Mouse (Mus musculus): ENCODE measurements around the gene Sgo2b. TPM values are rescaled to one million over a fixed set of nuclear protein-coding genes. Genes with fewer than 3 reads are reported as not detected.
A peak's percentile ranks its signal among the peaks of the same experiment; 100 is the strongest.
"Not testable (repeated sequence)": the region's sequence is repeated elsewhere in the genome, so short reads cannot be mapped to it uniquely, and the experiment has no call there.

Gene Sgo2b
- not detected for total RNA-seq (2021)
- long read RNA-seq, experiment 1: 0 reads
- long read RNA-seq, experiment 2: 0 reads

DNA sequence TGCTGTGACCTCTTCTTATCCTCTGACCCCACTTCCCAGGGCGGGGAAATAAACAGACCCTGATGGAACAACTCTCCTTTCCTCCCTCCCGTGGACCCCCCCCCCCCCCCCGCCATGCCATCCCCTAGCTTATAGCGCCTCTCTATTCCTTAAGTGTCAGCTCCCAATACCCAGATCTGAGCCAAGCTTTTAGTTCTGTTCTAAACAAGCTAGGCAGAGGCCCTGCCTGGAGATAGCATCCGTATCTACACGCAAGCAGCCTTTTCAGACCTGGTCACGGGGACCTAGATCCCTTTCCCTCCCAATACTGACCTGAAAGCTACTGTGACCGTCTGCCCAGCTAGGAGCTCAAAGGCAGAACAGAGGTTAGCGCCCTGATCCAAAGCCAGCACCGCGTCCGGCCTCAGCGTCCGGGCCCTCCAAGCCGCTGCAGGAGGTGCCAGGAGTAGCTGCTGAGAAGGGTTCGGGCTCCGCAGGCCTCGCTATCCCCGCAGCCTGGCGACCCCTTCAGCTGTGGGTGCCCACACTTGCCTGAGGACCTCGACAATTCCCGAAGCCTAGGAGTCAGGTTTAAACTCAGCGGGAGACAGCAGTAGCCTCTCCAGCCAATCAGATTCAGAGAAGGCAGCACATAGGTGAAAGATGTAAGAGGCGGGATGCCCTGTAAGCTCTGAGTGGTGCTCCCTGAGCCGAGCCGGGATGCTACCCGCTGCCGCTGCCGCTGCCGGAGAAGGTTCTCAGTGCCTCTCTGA is at the start of gene Sgo2b:
TSS of gene Sgo2b (minus strand) at position 623 of the 752 bp plus-strand sequence.
- no peak for TF ChIP-seq CTCF (conservative IDR thresholded peaks at IDR 0.05)
- no peak for DNase-seq (ENCODE audit: low spot score in 2 of 2)
- Histone ChIP-seq H3K27ac (no peak within 1 kb of the TSS), H3K4me3 (peak within 1 kb of the TSS; percentile 29; the same call in 1 of the 2 replicates)

DNA sequence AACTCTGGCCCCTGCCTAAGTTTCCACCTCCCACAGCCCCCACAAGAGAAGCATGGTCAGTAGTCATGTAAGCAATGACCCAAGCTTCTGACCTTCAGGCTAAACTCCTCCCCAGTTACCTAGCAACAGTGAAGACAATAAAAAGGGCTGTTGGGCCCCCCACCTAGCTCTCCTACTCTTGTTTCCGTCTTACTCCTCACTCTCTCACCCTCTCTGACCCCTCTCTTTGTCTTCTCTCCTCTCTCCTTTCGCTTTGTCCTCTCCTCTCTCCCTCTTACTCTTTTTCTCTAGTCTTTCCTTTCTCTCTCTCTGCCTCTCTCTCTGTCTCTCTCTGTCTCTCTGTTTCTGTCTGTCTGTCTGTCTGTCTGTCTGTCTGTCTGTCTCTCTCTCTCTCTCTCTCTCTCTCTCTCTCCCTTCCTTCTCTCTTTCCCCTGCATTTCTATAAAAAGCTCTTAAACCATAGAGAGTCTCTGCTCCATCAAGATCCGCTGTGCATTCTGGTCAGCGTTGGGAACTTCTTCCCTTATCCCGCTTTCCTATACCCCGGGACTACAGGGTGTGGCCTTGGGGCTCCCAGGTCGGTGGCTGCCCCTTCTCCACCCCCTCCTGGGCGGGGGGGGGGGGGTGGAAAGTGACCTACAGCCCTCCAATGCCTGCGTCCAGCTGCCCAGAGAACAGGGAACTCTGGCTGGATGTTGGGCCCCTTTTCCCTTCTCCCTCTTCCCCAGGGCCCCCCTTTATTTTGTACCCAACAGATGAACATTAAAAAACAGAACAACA is 18.8 kb upstream of the Sgo2b start:
- H3K4me3 ChIP-seq; DNase-seq (ENCODE audit: low spot score in 2 of 2); H3K27ac ChIP-seq: not testable (repeated sequence)

DNA sequence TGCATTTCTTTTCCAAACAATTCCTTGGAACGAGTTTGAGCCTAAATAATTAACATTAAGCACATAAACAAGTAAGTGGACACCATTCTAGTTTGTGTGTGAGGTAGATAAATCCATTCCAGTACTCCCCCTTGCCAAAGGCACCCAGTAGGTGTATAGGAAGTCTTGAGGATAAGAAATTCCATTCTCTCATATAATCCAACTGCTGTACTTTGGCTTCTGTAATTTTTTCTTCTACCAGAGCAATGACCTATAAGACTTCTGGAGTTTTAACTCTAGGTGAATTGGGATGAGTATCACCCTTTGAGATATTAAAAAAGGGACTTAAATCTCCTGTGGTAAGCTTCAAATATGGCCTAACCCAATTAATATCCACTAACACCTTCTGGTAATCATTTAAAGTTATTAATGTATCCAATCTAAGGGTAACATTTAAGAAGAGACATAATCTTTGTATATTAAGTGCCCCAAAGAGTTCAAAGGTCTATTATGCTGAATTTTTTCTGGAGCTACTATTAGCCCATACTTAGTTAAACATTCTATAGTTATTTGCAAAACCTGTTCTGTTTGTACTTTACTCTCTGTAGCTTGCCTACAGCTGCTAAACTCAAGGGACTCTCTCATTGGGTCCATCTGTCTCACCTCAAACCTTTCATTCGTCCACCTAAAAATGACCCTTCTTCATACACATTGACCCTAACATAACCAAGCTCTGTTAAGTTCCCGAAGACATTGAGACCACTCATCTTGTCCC is 9.2 kb upstream of the Sgo2b start:
- DNase-seq (ENCODE audit: low spot score in 2 of 2): no peak
- Histone ChIP-seq H3K27ac (no peak overlapping the region), H3K4me3 (no peak overlapping the region)
- no peak for TF ChIP-seq CTCF (conservative IDR thresholded peaks at IDR 0.05)

DNA sequence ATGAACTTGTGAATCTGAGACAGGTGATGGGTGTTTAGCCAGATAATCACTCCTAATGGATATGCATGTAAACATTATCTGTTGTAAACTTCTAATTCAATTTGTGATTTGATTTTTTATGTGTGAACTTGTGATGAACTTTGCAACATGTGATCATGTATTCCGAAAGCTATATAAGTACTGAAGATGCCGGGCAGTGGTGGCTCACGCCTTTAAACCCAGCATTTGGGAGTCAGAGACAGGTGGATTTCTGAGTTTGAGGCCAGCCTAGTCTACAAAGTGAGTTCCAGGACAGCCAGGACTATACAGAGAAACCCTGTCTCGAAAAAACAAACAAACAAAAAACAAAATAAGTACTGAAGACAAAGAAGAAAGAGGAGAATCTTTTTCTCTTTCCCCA is 1.8 kb upstream of the Sgo2b start:
- H3K4me3 ChIP-seq; DNase-seq (ENCODE audit: low spot score in 2 of 2); H3K27ac ChIP-seq: not testable (repeated sequence)

DNA sequence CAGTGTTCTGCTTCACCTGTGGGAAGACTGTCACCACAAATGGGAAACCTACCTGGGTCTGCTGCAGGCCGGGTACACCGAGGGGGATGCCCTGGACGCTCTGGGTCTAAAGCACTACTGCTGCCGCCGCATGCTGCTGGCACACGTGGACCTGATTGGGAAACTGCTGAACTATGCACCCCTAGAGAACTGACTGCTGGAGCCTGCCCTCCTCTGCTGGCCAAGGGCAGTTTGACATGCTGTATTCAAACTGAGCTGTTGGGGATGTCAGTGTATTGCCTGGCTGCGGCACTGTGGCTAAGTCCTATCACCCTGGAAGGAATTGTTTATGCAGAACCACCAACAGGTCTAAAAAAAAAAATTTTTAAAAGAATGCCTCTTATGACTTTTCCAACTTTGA is 18.9 kb downstream of the Sgo2b start:
- Histone ChIP-seq H3K27ac (no peak overlapping the region), H3K4me3 (no peak overlapping the region)
- no peak for TF ChIP-seq CTCF (conservative IDR thresholded peaks at IDR 0.05)
- no peak for DNase-seq (ENCODE audit: low spot score in 2 of 2)

DNA sequence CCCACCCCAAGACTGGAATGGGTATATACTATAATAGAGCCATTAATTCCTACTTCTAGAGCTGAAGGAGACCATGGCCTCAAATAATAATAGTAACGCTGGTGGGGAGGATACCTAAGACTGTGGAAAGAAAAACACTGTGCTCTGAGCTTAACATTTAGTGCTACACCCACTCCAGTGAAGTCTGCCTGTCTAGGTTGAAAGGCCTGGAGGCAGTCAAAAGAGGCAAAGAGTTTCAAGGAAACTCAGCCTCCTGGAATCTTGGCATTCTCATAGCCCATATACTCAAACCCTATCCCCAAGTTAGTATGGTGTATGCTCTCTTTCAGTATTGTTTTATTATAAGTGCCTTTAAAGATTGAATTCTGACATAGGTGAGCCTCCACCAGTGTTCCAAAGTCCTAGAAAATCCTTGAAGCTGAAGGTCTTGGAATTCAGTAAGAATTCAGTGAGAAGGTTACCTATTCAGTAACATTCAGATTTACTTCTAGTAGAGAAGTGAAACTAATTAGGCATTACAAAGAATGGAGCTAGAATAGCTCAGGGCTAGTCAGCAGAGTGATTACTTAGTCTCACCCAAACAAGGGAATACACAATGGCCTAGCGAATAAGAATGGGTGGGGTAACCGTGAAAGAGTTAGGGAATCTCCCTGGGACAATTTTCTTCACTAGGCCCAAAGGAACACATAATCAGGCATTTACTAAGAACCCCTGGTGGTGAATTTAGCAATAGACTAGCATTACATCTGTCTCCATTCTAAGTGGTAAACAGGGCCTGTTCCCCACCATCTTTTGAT is 22.5 kb downstream of the Sgo2b start:
- Histone ChIP-seq H3K27ac (no peak overlapping the region), H3K4me3 (no peak overlapping the region)
- DNase-seq (ENCODE audit: low spot score in 2 of 2): no peak
- no peak for TF ChIP-seq CTCF (conservative IDR thresholded peaks at IDR 0.05)

DNA sequence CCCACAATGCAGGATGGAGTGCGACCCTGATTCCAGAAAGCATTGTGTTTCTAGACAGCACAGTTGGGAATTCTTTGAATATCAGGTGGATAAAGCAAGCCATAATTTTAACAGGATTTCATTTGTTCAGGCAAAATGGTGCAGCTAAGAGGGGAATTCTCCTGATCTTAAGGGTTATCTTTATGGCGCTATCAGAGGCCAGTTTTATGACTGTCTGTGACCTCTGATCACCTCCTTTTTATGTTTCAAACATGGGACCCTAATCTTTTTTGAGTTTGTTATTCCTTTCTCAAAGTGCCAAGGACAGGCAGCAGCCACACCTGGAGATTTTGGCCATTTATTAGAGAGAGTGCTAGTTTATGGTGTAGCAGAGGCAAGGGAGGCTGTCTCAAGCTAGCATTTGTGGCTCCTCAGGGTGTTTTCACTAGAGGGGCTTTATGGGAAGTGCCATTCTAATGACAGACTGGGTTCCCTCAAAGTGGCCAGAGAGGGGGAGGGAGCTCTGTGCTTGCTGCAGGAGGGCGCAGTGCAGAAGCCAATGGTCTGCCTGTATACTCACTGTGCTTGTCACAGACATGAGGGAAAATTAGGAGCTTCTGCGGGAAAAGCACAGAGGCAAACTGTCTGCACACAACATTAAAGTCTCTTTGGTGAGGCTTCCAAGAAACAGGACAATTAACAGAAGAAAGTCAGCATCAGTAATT is 30.6 kb downstream of the Sgo2b start:
- Histone ChIP-seq H3K4me3 (no peak overlapping the region), H3K27ac (no peak overlapping the region)
- TF ChIP-seq CTCF (conservative IDR thresholded peaks at IDR 0.05): no peak
- DNase-seq (ENCODE audit: low spot score in 2 of 2): no peak

DNA sequence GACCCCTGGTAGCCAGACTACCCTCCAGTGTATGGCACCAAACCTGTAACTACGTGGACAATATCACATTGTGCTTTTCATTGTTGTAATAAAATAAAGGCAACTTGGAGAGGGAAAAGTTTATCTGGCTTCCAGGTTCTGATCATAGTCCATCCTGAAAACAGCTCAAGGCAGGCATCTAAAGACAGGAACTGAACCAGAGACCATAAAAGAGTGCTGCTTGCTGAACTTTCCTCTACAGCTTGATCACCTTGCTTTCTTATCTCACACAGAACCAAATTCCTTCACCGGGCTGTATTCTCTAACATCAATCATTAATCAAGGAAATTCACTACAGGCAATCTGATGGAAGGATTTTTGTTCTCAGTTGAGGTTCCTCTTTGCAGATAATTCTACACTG is 57.0 kb downstream of the Sgo2b start:
- no peak overlapping the region for H3K4me3 ChIP-seq
- no peak for DNase-seq (ENCODE audit: low spot score in 2 of 2)
- H3K27ac ChIP-seq: no peak overlapping the region
- TF ChIP-seq CTCF (conservative IDR thresholded peaks at IDR 0.05): no peak

DNA sequence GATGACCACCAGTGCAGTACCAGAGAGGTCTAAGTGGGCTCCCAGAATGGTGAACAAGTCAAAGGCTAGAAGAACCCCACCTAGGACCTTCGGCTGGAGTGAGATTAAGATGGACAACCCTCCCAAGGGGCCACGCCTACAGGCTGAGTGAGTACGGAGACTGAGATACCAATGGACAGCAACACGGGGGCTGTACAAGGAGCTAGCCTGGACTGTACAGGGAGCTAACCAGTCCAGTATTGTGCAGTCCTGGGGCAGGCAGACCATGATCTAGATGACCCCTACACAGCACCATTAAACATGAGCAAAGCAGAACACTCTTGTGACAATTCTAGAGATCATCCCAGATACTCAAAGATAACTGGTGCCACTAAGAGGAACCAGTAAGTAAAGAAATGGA is 73.7 kb downstream of the Sgo2b start:
- H3K27ac ChIP-seq: no peak overlapping the region
- TF ChIP-seq CTCF (conservative IDR thresholded peaks at IDR 0.05): no peak
- H3K4me3 ChIP-seq: no peak overlapping the region
- DNase-seq (ENCODE audit: low spot score in 2 of 2): no peak

DNA sequence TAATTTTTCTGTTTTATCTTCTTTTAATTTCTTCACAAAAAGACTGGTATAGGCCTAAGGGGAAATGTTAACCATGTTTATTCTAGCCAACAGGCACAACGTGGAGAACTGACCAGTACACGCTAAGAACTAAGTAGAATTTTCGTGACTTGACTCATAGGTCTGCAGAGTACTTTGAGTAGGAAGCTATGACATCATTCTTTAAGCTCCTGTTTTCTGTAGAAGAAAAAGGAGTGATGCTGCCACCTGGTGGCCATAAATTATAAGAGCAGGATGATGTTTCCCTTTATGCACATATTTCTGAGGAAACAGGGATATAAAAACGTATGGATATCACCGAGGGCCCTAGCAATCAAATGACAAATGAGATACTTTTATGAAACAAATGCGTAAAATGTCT is 74.7 kb downstream of the Sgo2b start:
- TF ChIP-seq CTCF (conservative IDR thresholded peaks at IDR 0.05): peak; percentile 88
- no peak overlapping the region for H3K27ac ChIP-seq
- H3K4me3 ChIP-seq: no peak overlapping the region
- peak; percentile 72 to 81 for DNase-seq (ENCODE audit: low spot score in 2 of 2)

DNA sequence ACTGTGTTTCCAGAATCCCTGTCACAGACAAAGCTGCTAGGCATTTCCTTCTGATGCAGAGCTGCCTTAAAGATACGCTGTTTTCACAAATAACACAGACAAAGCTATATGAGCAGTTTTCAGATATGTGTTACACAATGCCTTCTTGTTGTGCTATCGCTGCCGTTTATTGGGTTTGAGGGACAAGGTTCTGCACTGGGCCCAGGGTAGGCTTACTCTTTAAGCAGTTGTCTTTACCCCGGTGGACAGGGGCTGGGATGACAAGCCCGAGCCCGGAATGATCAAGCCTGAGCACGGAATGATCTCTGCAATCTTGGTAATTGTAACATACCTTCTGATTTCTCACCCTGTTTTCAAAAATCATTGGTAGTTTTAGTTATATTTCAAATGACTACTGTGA is 75.1 kb downstream of the Sgo2b start:
- Histone ChIP-seq H3K27ac (no peak overlapping the region), H3K4me3 (no peak overlapping the region)
- TF ChIP-seq CTCF (conservative IDR thresholded peaks at IDR 0.05): no peak
- DNase-seq (ENCODE audit: low spot score in 2 of 2): no peak
